Mouse (Mus musculus) embryonic facial prominence, embryonic 11.5 days (tissue): Measurements from ENCODE around the gene Vax2. TPM values are rescaled to one million over a fixed set of nuclear protein-coding genes. Genes with fewer than 3 reads are reported as not detected.
A peak's percentile ranks its signal among the peaks of the same experiment; 100 is the strongest.

ENCODE experiments used
- ATAC-seq: fragments of 200-750 bp; cut with Nextera tagmentation; replicated peaks from 2 replicates; pipeline ENCODE4 v1.8.0; 2017; ENCODE audit warnings: low read depth; ENCODE audit not compliant: insufficient number of reproducible peaks, low FRiP score, low TSS enrichment
- DNase-seq: peaks from one replicate; pipeline ENCODE4 v3.0.0-alpha.2; 2015; ENCODE audit warnings: low spot score
- H3K27ac ChIP-seq: fragments of 300-500 bp; sonication (generic); replicated peaks from 2 replicates; pipeline ENCODE4 v1.5.1; 2014; ENCODE audit warnings: mild to moderate bottlenecking, low read depth, low read length, control low read depth
- H3K27me3 ChIP-seq: fragments of 300-500 bp; sonication (generic); 2 replicates; pipeline ENCODE4 v1.6.1; 2014; ENCODE audit warnings: mild to moderate bottlenecking, low read length, moderate library complexity, mixed read lengths; ENCODE audit not compliant: control insufficient read depth, insufficient read depth
- H3K36me3 ChIP-seq: fragments of 300-500 bp; sonication (generic); replicated peaks from 2 replicates; pipeline ENCODE4 v1.6.1; 2014; ENCODE audit warnings: low read depth, mild to moderate bottlenecking, low read length, moderate library complexity, mixed read lengths; ENCODE audit not compliant: control insufficient read depth, insufficient read depth
- H3K4me1 ChIP-seq: fragments of 300-500 bp; sonication (generic); 2 replicates; pipeline ENCODE4 v1.6.1; 2014; ENCODE audit warnings: low read length, mixed read lengths; ENCODE audit not compliant: control insufficient read depth, insufficient read depth
- H3K4me2 ChIP-seq: fragments of 300-500 bp; sonication (generic); 2 replicates; pipeline ENCODE4 v1.6.1; 2014; ENCODE audit warnings: low read depth, mild to moderate bottlenecking, control low read depth, low read length, moderate library complexity
- H3K4me3 ChIP-seq: fragments of 300-500 bp; sonication (generic); 2 replicates; pipeline ENCODE4 v1.5.1; 2014; ENCODE audit warnings: low read depth, low read length, control low read depth
- H3K9ac ChIP-seq: fragments of 300-500 bp; sonication (generic); replicated peaks from 2 replicates; pipeline ENCODE4 v1.6.1; 2014; ENCODE audit warnings: mild to moderate bottlenecking, control low read depth, low read length
- H3K9me3 ChIP-seq: fragments of 300-500 bp; sonication (generic); replicated peaks from 2 replicates; pipeline ENCODE4 v1.6.1; 2016; ENCODE audit warnings: mild to moderate bottlenecking, low read length, inconsistent platforms, mixed read lengths; ENCODE audit not compliant: control insufficient read depth
- WGBS: fragments of 180-500 bp; shearing (Covaris S2); extraction: QIAGEN DNeasy Blood & Tissue Kit; methylation state at CpG from one replicate; pipeline ENCODE4 v1.1.7; 2014; 5-methylcytosine and 5-hydroxymethylcytosine counted together
- polyA plus RNA-seq: library from polyadenylated mRNA; unstranded; fragments of >200 nt; fragmentation: Nextera tagmentation; extraction: Ambion mirVana; gene quantifications from 2 replicates; pipeline ENCODE4 v1.2.1, GENCODE M21; 2014

Vax2 gene
- polyA plus RNA-seq, 1 experiment from 2014 or later, result 2.0 TPM

DNA sequence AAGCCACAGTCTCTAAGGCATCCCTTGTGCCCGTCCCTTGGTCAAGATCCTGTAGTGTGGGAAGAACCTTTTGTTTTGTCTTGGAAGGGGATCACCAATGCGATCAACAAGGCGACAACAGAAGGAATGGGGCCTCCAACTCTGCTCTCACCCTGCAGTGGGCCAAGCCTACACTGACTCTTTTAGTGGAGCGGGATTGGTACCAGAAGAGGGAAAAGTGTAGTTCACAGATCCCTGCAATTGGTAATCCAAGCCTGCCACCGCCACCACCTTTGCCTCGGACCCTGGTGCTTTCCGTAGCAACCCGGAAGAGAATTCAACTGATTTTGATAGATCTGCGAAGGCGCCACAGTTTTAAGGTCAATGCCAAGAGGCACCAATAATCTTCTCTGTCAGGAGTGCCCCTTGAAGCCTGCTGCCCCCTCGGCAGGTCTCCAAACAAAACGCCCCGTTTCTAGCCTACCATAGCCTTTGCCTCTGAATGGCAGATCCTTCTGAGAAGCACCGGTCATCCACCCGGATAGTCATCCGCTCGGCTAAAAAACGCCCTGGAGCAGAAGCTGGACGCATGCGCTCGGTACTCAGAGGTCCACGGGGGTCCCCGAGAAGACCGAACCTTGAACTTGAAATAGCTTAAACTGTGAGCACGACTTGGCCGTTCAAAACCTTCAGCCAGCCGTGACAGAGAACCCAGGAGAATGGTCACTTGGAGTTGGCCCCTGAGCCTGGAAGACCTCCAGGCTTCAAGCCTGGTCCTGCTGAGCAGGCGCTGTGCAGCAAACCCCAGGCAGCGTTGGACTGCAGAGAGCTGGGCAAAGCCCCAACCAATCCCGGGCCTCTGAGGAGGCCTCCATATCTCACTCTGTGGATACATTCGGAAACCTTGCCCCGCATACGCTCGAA is 3.4 kb downstream of the Vax2 start:
- Histone ChIP-seq H3K27ac (no peak overlapping the region), H3K9me3 (no peaks in the 10 kb centered on the region), H3K9ac (no peak overlapping the region), H3K36me3 (no peaks in the 10 kb centered on the region), H3K4me3 (no peak overlapping the region), H3K4me1 (no peaks in the 10 kb centered on the region; the same call in 1 of the 2 replicates), H3K27me3 (peaks cover 82% of the 10 kb centered on the region), H3K4me2 (no peak overlapping the region)
- DNase-seq, result peak; percentile 49
- under 1% methylated on average over 34 of the region's 34 CpGs for WGBS
- no peak for ATAC-seq

DNA sequence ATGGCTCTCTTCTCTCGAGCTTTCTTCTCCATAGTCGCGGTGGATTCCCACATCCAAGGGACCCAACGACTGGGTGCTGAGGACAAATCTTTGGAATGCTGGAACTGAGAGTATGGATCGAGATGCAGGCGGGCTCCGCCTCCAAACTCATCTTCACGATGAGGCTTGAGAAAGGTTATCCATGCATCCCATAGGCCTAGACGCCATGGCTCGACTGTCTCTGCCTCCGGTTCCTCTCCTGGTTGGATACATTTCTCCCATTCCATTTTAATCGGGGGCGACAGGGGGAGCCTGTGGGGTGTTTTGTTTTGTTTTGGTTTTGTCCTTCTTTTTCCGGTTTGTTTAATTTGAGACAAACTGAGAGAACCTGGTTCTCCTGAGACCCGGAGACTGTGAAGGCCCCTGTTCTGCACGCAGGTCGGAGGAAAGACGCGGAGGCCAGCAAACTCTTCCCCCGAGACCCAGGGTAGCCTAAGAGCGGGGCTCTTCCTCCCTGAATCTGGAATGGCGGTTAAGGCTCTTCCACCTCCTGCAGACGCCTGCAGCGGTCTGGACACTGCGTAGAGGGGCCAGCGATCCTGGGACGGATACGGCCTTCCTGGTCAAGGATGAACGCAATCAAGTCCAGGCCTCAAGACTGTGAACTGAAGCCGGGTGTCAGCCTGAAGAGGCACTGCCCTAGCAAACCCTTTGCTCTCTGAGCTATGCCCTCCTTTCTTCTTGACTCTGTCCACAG is 4.6 kb downstream of the Vax2 start:
- H3K4me1 ChIP-seq, result no peaks in the 10 kb centered on the region; the same call in 1 of the 2 replicates
- peaks cover 73% of the 10 kb centered on the region for H3K27me3 ChIP-seq
- H3K4me2 ChIP-seq, result no peak overlapping the region
- no peak for ATAC-seq
- no peak overlapping the region for H3K27ac ChIP-seq
- H3K9me3 ChIP-seq, result no peaks in the 10 kb centered on the region
- no peak overlapping the region for H3K9ac ChIP-seq
- no peak overlapping the region for H3K4me3 ChIP-seq
- no peak for DNase-seq
- WGBS, result 1% methylated on average over 30 of the region's 30 CpGs
- H3K36me3 ChIP-seq, result no peaks in the 10 kb centered on the region

DNA sequence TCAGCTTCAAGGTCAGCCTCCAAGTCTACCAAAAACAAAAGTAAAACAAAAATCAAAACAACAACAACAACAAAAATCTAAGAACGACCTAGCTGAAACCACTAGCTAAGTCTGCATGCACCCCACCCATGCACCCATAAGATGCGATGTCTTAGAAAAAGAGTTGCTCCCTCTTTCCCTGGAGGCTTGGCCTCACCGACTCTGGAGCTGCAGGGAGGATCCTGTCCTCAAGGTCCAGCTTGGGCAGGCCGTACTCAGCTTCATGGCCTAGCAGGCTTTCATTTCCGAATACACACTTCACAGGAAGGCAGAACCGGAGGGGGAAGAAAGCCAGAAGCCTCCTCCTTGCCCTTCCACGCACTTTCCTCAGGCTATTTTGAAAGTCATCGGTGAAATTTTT is 6.0 kb downstream of the Vax2 start:
- Histone ChIP-seq H3K4me3 (no peak overlapping the region), H3K9me3 (no peaks in the 10 kb centered on the region), H3K4me2 (no peak overlapping the region), H3K9ac (no peak overlapping the region), H3K36me3 (no peaks in the 10 kb centered on the region), H3K4me1 (no peaks in the 10 kb centered on the region; the same call in 1 of the 2 replicates), H3K27ac (no peak overlapping the region), H3K27me3 (peaks cover 69% of the 10 kb centered on the region)
- DNase-seq, result no peak
- no peak for ATAC-seq
- under 1% methylated on average over 8 of the region's 8 CpGs for WGBS

DNA sequence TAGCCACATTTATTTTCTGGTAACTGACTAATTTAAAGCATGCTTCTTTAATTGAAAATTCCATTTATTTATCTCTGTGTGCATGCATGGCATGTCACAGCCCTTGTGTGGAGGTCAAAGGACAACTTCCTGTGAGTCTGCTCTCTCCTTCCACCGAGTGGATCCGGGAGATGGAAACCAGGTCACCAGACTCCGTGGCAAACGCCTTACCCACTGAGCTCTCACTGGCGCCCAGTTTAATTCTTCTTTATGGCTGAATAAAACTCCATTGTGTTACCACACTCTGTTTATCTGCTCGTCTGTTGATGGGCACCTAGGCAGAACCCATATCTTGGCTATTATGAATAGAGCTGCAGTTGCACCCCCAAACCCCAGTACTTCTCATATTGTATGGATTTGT is 11.5 kb downstream of the Vax2 start:
- ATAC-seq, result no peak
- peaks cover 36% of the 10 kb centered on the region for H3K27me3 ChIP-seq
- 22% methylated on average over 6 of the region's 6 CpGs for WGBS

DNA sequence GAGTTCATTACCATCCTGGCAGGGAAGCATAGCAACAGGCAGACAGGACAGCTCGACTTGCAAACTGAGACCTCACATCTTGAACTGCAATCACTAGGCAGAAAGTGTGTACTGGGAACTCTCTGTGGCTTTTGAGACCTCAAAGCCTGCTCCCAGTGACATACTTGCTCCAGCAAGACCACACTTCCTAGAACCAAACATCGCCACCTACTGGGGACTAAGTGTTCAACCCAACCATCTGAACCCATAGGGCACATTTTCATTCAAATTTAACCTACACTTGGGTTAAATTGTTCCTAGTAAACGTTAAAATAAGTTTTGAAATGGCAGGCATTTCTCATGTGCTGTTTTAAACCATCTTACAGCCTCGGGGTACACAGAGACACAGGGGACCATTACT is 16.1 kb downstream of the Vax2 start:
- no peak overlapping the region for H3K27ac ChIP-seq
- DNase-seq, result peak; percentile 32
- 33% methylated on average over 4 of the region's 4 CpGs for WGBS
- H3K27me3 ChIP-seq, result peaks cover 6% of the 10 kb centered on the region; the same call in 1 of the 2 replicates
- H3K9me3 ChIP-seq, result no peaks in the 10 kb centered on the region
- ATAC-seq, result no peak
- no peaks in the 10 kb centered on the region for H3K4me1 ChIP-seq
- no peak overlapping the region for H3K4me3 ChIP-seq
- H3K4me2 ChIP-seq, result no peak overlapping the region
- no peaks in the 10 kb centered on the region for H3K36me3 ChIP-seq
- H3K9ac ChIP-seq, result no peak overlapping the region

More for the DNA sequence above, 11.5 kb downstream of the Vax2 start:
- Histone ChIP-seq H3K9me3 (no peaks in the 10 kb centered on the region), H3K4me2 (no peak overlapping the region), H3K27ac (no peak overlapping the region), H3K9ac (no peak overlapping the region), H3K4me3 (no peak overlapping the region), H3K36me3 (no peaks in the 10 kb centered on the region), H3K4me1 (no peaks in the 10 kb centered on the region)
- DNase-seq, result no peak

DNA sequence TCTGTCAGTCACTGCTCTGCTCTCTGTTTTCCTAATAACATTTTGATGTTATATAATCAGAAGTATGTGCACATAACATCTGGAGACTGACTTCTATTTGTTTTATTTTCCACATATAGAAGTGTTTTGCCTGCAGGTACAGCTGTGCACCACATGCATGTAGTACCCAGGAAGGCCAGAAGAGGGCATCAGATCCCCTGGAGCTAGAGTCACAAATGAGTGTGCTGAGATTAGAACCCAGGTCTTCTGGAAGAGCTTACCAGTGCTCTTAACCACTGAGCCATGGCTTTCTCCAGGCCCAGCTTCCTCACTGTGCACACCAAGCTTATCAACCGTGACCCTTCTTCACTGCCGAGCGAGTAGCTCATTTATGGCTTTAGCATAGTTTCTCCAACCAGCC is 17.4 kb downstream of the Vax2 start:
- no peak overlapping the region for H3K4me3 ChIP-seq
- 89% methylated on average over 3 of the region's 3 CpGs for WGBS
- ATAC-seq, result no peak
- no peaks in the 10 kb centered on the region for H3K9me3 ChIP-seq
- no peak overlapping the region for H3K4me2 ChIP-seq
- no peak overlapping the region for H3K27ac ChIP-seq
- H3K27me3 ChIP-seq, result no peaks in the 10 kb centered on the region
- H3K36me3 ChIP-seq, result no peaks in the 10 kb centered on the region
- H3K9ac ChIP-seq, result no peak overlapping the region
- peak; percentile 25 for DNase-seq
- no peaks in the 10 kb centered on the region for H3K4me1 ChIP-seq

DNA sequence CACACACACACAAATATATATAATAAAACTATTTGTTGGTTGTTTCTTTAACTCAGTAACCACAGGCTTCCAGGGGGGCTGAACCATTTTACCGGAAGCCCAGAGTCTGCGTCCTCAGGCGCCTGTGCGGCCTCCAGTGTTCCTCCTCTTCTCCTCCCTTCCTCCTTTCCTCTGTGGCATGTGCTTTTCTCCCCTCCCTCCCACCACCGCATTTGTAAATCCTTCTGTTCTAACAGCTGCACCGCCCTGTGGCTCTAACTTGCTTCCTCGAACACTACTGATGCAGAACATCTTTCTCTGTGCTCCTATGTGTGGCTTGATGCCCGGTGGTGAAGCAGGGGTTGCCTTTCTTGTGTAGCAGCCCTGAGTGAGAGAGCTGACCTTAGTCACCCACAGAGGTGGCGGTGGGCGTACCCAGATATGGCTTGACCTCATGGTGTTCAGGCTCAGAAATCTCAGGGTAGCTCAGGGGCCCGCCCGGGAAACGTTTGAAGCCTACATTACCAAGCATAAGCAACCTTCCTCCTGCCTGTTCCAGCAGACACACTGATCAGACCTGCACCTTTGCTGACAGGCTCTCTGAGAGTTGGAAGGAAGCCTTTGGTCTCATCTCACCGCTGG is 18.4 kb downstream of the Vax2 start:
- WGBS, result 70% methylated on average over 14 of the region's 14 CpGs
- no peaks in the 10 kb centered on the region for H3K9me3 ChIP-seq
- no peaks in the 10 kb centered on the region for H3K27me3 ChIP-seq
- no peaks in the 10 kb centered on the region for H3K36me3 ChIP-seq
- no peak overlapping the region for H3K27ac ChIP-seq
- no peak for ATAC-seq
- no peak overlapping the region for H3K9ac ChIP-seq
- no peak overlapping the region for H3K4me2 ChIP-seq
- no peaks in the 10 kb centered on the region for H3K4me1 ChIP-seq
- no peak overlapping the region for H3K4me3 ChIP-seq
- no peak for DNase-seq
